Mouse (Mus musculus) cortical plate, adult 2 months (tissue): ENCODE measurements around the gene Gp1ba.

ENCODE experiments used
- CTCF ChIP-seq: fragments of 200-500 bp; IDR thresholded peaks from 2 replicates; pipeline ENCODE4 v1.5.1; 2011; ENCODE audit warnings: mild to moderate bottlenecking, control low read depth, low read length; ENCODE audit not compliant: insufficient read depth; ENCODE audit errors: extremely low read depth
- POLR2A ChIP-seq: fragments of 200-500 bp; IDR thresholded peaks from 2 replicates; pipeline ENCODE4 v1.6.1; 2011; ENCODE audit warnings: mild to moderate bottlenecking, low read length, control low read depth; ENCODE audit not compliant: insufficient read depth; ENCODE audit errors: extremely low read depth

GRCm38 (mm10) chr11:70679361-70679760, 40.4 kb downstream of the Gp1ba start:
- no peak for TF ChIP-seq CTCF
- no peak for TF ChIP-seq POLR2A
